Mouse (Mus musculus) brown adipose tissue, adult 24 weeks (tissue): ENCODE results near the gene Rragd. TPM values are rescaled to one million over a fixed set of nuclear protein-coding genes. Genes with fewer than 3 reads are reported as not detected.
"Not testable (repeated sequence)": the region's sequence is repeated elsewhere in the genome, so short reads cannot be mapped to it uniquely, and the experiment has no call there.

Experiments used
- H3K27ac ChIP-seq: fragments of 200-500 bp; replicated peaks from 2 replicates; pipeline ENCODE4 v1.5.1; 2012; ENCODE audit warnings: low read depth, mild to moderate bottlenecking, low read length
- H3K4me1 ChIP-seq: fragments of 200-500 bp; 2 replicates; pipeline ENCODE4 v1.6.1; 2012; ENCODE audit warnings: low read length, mixed read lengths; ENCODE audit not compliant: control insufficient read depth, insufficient read depth, insufficient read length
- H3K4me3 ChIP-seq: fragments of 200-500 bp; 2 replicates; pipeline ENCODE4 v1.5.1; 2012; ENCODE audit warnings: low read depth, mild to moderate bottlenecking, low read length, moderate library complexity; ENCODE audit not compliant: insufficient read depth
- polyA plus RNA-seq: library from polyadenylated mRNA; stranded (reverse); fragments of >200 nt; gene quantifications from 2 replicates; pipeline ENCODE4 v1.2.4, GENCODE M21; 2012; ENCODE audit not compliant: missing spikeins, insufficient read depth, insufficient read length

Rragd gene
- polyA plus RNA-seq = 1.4 and 6.6 TPM in 2 replicates

DNA sequence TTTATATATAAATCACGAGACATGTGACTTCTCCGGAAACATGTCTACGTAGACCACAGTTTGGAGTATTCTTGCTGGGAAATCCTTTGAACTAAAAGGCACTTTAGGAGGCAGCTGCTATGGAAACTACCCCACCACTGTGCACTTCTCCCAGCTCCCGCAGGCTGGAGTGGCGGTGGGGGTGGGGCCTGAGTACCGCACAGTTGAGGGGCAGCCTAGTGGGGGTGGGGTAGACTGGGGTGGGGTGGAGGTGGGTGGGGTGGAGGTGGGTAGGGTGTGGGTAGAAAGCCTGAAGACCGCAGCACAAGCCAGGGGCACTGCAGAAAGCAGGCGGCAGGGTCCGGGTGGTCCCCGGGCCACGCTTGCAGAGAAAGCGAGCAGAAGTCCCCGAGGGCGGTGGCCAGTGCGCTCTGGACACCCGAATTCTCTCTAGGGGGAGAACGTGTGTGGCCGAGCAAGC, at the start of gene Rragd:
TSS of gene Rragd (plus strand) at position 322 of the 460 bp plus-strand sequence.
- Histone ChIP-seq H3K27ac (no peak within 1 kb of the TSS), H3K4me1 (no peaks in the 10 kb centered on the region)

DNA sequence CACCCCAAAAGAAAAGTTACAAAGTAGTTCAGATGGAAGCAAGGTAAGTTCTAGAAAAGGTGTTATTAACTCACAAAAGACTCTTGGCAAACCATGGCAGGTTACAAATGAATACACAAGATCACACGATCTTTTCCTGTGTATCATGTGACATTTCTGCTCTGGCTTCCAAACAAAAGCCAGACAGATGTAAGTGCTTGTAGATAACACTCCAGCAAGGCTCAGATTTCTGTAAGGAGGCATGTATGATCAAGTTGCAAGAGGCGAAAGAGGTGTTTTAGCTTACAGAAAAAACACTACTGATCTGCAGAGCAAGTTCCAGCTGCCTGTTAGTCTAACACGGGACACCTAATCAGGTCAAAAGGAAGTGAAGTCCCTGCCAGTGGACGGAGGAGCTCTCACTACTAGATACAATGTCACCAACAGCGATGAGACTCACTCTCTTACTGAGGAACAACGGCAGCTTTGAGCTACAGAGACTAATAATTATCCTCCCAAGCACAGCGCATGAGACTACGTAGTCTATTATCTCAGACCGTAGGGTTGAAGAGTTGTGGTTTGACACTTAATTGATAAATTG, 46.0 kb upstream of the Rragd start:
- Histone ChIP-seq H3K4me3 (no peak overlapping the region), H3K27ac (no peak overlapping the region), H3K4me1 (no peaks in the 10 kb centered on the region)

More for the DNA sequence above, at the start of gene Rragd:
- H3K4me3 ChIP-seq = peak within 1 kb of the TSS; percentile 80

DNA sequence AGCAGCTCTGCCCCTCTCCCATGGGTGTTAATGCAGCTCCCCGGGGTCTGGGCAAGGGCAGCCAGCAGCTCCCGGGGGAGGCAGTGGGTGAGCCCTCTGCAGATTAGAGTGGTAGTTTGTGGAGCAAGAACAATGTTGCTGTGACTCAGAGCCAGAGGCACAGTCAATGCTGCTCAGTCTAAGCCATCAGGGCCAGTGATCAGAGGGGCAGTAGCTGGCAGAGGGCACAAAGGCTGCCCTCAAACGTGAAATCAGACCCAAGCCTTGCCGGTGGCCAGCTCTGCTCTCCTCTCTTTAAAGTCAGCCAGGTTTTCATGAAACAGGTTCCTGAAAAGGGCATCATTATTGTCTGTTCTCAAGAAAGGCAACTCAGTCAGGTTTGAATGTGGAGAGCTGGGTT, 43.3 kb upstream of the Rragd start:
- H3K27ac ChIP-seq = no peak overlapping the region

DNA sequence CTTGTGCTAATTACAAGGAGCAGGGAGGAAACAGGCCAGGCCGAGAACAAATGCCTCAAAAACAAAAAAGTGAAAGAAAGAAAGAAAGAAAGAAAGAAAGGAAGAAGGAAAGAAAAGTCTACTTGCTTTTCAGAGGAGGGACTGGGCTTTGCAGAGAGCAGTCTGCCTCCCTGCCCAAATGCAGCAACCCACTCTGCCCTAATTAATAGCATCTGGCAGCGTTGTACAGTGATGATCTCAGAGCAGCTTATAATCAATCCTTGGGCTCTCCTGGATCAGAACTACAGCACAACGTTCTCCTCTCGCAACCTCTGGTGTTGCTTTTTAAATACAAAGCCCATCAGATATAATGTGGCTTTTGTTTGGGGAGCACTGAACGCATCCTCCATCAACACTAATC, 42.9 kb upstream of the Rragd start:
- Histone ChIP-seq H3K27ac (no peak overlapping the region), H3K4me3 (no peak overlapping the region), H3K4me1 (no peaks in the 10 kb centered on the region)

More for the DNA sequence above, 43.3 kb upstream of the Rragd start:
- no peaks in the 10 kb centered on the region for H3K4me1 ChIP-seq
- H3K4me3 ChIP-seq = no peak overlapping the region

DNA sequence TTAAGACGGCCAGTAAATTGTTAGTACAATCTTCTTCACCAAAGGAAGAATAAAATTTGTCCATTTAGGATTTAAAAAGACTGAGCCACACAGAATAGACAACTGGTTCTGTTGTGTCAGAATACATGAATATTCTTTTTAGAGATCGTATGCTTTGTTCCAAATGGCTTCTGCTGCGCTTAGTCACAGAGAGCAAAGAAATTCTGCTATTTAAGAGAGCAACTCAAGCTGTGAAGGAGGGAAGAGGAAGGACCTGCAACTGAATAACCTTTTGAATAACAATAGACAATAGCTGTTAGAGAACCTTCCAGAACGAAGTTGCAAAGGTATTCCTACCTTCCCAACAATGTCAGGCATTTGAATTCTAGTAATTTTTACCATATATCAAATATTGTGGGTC, 41.9 kb upstream of the Rragd start:
- Histone ChIP-seq H3K27ac (no peak overlapping the region), H3K4me3 (no peak overlapping the region), H3K4me1 (no peaks in the 10 kb centered on the region)

DNA sequence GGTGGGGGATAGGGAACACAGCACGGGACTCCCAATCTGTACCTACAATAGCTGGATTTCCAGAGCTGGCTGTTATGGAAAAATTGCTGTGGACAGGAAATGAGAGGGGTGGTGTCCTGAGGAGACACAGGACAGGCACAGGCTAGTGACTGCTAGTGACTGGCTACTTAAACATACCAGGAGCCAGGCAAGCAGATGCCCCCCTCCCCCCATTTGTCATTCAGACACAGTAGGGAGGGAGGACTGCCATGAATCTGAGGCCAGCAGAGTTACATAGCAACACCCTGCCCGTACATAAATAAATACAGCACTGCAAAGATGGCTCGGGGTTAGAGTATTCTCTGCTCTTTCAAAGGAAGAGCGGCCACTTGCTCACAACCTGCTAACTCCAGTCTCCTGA, 35.2 kb upstream of the Rragd start:
- Histone ChIP-seq H3K27ac (no peak overlapping the region), H3K4me1 (peaks cover 2% of the 10 kb centered on the region; the same call in 1 of the 2 replicates), H3K4me3 (no peak overlapping the region)

DNA sequence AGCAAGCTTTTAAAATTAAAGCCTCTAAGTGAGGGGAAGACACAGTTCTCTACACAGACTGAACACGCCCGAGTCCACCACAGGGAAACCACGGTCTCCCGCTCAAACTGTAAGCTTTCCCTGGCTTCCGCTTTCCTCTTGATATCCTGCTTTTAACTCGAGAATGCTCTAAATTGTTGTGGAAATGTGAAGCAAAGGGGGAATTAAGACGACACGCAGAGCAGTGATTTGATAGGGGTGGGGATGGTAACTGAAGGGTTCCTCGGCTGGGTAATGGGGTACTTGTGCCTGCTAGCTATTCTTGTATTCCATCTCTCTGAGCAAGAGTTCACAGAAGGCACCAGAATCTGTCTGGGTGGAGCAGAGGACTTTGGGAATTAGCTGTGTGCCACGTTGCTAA, 34.1 kb upstream of the Rragd start:
- H3K4me1 ChIP-seq = peaks cover 2% of the 10 kb centered on the region; the same call in 1 of the 2 replicates
- H3K4me3 ChIP-seq = no peak overlapping the region
- no peak overlapping the region for H3K27ac ChIP-seq

DNA sequence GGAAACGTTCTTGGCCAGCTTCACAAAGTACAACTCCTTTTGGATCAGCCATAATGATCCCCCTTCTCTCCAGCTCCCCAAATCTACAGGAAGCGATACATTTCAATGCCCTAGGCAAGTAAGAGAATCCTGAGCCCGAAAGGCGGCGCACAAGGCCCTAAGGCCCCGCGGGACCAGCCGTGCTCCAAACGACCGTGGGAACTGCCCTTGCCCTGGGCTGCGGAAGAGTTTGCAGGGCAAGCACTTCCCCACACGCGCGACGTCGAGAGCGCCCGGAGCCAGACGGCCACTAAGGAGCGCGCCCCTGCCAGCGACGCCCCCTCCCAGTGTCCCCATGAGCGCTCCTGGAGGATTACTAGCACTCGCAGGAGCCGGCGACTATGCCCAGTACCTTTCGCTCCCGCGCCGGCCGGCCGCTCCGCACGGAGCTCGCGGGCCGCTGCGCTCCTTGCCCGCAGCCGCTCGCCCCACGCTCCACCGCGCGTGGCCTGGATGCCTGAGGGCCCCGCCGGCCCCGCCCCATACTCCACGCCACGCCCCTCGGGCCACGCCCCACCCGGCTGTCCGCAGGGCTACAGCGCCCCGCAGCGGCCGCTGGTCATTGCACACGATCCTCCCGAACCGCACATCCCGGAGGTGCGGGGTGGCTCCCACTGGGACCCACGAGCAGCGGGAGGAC, 32.3 kb upstream of the Rragd start, which contains the start of gene Ankrd6:
TSS of gene Ankrd6 (minus strand) at position 486 of the 679 bp plus-strand sequence.
- Histone ChIP-seq H3K4me1 (peaks cover 2% of the 10 kb centered on the region; the same call in 1 of the 2 replicates), H3K4me3 (peak within 1 kb of the TSS; percentile 62), H3K27ac (no peak within 1 kb of the TSS)

DNA sequence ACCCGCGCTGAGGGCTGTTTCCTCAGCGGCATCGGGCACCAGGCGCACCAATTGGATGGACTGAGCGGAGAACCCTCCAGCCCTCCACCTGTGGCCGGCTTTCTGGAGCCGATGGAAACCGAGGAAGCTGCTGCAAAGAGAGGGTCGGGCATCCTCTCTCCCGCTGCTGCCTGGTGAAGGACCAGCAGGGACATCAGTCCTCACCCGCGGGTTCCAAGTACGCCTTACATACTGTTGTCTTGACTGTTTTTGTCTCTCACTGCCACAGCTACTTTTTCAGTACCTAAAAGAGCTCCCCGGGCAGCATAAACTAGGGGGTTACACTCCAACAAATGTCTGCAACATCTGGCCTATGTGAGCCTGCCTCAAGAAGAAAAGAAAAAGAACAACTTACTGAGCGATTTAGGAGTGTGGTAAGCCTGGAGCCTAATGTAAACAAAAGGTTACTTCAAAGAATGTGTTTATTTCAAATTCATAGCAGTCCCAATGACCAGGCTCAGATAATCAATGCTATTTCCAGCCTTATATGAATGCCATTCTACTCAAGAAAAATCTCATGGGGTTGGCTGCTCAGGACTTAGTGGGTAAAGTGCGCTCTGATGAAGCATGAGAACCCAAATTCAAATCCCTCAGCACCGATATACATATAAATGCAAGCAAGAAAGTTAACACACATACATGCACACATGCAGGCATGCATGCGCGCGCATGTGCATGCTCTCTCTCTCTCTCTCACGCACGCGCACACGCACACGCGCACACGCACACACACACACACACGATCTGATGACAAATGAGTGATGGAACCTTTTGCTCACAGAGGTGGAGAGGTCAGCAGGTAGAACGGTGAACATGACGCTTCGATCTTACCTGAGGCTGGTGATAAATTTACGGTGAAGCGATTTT, 31.5 kb upstream of the Rragd start:
- H3K4me1 ChIP-seq = peaks cover 2% of the 10 kb centered on the region; the same call in 1 of the 2 replicates
- H3K4me3 ChIP-seq = peak overlapping the region; percentile 62
- no peak overlapping the region for H3K27ac ChIP-seq

DNA sequence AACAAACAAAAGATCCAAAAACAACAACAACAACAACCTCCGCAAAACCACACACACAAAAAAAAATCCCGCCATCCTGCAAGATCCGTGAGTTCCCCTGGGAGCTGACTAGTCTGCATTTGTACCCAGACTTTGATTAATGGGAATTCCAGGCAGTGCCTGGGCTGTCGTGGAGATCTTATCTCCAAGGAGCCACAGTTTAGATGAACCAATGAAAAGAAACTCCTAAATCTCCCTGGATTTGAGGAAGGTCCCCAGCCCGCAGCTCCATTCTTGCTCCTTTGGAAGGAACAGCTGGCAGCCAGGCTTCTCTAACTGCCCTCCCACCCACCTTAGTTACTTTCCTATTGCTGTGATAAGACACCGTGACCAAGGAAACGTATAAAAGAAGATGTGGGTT, 30.2 kb upstream of the Rragd start:
- peaks cover 2% of the 10 kb centered on the region; the same call in 1 of the 2 replicates for H3K4me1 ChIP-seq
- H3K27ac ChIP-seq = no peak overlapping the region
- H3K4me3 ChIP-seq = no peak overlapping the region

DNA sequence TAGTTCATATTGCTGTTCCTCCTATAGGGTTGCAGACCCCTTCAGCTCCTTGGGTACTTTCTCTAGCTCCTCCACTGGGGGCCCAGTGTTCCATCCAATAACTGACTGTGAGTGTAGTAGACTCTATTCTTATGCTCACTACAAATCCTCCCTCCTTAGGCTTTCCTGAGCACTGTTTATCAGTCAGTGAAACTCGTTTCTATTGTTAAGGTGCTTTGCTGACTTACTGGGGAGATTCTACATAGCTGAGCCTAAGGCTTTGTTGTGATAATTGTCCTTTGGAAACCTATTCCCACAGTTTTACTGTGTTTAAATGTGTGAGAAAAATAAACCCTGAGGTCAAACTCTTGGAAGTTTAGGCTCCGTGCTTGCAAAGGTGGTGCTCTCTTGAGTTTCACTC, 26.4 kb upstream of the Rragd start:
- H3K27ac ChIP-seq = no peak overlapping the region
- H3K4me1 ChIP-seq = no peaks in the 10 kb centered on the region
- H3K4me3 ChIP-seq = no peak overlapping the region

DNA sequence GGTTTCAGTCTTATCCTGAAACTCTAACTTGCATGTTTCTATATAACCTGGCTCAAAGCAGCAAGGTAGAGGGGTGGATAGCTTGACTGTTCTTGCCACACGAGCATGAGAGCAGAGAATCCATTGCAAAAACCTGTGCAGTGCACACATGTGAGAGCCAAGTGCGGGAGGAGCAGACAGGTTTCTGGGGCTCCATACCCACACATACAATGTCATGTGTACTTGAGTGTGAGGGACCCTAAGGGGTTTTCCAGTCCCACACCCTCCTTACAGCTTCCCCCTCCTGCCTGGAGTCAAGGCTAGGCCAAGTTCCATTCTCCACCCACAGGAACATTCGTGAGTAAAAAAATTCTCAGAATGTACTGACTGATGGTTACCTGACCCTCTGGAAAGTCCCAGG, 21.4 kb upstream of the Rragd start:
- Histone ChIP-seq H3K4me1 (no peaks in the 10 kb centered on the region), H3K4me3 (no peak overlapping the region), H3K27ac (no peak overlapping the region)

DNA sequence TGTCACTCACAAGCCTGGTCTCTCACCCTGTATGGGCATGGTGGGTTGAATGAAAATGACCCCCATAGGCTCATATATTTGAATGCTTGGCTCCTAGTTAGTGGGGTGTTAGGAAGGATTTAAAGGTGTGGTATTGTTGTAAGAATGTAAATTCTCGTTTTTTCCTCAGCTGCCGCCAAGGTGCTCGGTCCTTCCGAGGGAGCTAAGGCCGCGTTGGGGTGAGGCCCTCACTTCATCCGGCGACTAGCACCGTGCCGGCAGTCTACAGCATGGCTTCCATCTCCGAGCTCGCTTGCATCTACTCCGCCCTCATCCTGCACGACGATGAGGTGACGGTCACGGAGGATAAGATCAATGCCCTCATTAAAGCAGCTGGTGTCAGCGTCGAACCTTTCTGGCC, 18.2 kb upstream of the Rragd start:
- not testable (repeated sequence) for H3K27ac ChIP-seq, H3K4me3 ChIP-seq, H3K4me1 ChIP-seq

DNA sequence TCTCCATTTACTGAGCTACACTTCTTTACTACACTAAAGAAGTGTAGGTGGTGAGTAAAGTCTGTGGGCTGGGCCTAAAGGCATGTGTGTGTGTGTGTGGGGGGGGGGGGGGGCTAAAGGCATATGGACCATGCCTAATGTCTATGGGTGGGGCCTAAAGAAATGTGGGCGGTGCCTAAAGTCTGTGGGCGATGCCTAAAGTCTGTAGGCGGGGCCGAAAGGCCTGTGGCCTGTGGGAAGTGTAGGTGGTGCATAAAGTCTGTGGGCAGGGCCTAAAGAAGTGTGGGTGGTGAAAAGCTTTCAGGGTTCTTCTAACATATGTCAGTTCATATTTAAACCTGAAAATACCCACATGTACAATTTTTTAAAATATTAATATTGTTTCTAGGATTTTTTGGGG, 5.5 kb upstream of the Rragd start:
- H3K27ac ChIP-seq = no peak overlapping the region
- H3K4me3 ChIP-seq = no peak overlapping the region
- no peaks in the 10 kb centered on the region for H3K4me1 ChIP-seq

DNA sequence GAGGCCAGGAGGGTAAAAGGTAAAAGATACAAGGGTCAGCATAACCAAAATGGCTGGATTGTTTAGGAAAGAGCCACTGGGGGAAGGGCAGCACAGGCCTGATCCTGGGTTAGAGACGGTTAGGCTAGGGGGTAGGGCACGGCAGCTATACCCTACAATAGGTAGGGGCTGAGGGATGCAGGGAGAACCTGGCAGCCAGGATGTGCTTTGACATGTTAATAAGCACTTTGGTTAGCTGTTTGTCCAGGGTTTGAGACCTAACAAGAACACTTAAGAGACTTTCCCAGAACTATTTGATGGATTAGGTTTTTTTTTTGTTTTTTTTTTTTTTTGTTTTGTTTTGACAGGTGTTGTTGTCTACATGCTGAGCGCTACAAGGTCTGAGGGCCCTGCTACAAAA, 2.8 kb upstream of the Rragd start:
- H3K4me1 ChIP-seq = no peaks in the 10 kb centered on the region
- no peak overlapping the region for H3K4me3 ChIP-seq
- no peak overlapping the region for H3K27ac ChIP-seq
